Mouse (Mus musculus) activated CD4-positive, CD25-positive, alpha-beta regulatory T cell, adult 4 months (primary cell): ENCODE measurements around the gene Gabrq. TPM values are rescaled to one million over a fixed set of nuclear protein-coding genes. Genes with fewer than 3 reads are reported as not detected.

ENCODE experiments used
- ATAC-seq: one replicate; pipeline ENCODE4 v1.8.0; 2017
- polyA plus RNA-seq, 2 experiments: library from polyadenylated mRNA; unstranded; fragments of 100-300 nt; shearing (Covaris generic); gene quantifications; one replicate each; pipeline ENCODE4 v1.2.1; 2017

The Gabrq gene
- not detected for polyA plus RNA-seq

- no peak for ATAC-seq
These were observed at the start of gene Gabrq for GRCm38 (mm10) chrX:72824776-72825588. Gene Gabrq, plus strand, starts transcription at chrX:72825178.

DNA sequence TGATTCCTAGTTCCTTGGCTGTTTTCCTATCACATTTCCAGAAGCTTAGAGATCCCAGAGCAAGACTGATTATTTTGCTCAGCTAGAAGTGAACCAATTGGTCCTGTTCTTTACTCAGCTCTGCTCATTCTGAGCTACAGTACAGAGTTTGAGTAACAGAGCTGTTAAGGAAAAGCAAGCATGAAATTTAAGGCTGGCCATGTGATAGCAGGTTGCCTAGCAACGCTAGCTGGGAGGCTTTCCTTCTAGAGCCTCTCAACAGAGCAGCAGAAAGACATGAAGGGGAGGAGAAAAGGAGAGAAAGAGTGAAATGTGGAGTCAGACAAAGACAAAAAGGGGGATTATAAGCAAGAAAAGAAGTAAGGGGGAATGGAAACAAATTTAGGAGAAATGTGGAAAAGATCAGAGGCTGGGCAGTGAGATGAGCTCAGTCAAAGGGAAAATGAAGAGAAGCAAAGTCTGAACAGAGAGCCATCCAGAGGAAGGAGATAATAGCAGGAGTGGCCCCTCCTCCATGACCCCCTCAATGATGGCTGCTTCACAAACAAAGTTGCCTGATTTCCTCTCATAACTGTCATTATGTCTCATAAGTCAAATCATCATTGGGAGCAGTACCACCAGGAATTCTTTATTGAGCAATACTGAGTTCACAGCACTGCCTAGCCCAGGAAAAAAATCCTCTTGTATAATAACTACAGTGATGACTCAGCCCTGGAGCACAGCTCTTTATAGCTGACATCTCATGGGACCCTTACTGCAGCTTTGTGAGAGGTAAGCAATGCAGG lies 36.0 kb upstream of the Gabrq start:
- ATAC-seq = no peak

DNA sequence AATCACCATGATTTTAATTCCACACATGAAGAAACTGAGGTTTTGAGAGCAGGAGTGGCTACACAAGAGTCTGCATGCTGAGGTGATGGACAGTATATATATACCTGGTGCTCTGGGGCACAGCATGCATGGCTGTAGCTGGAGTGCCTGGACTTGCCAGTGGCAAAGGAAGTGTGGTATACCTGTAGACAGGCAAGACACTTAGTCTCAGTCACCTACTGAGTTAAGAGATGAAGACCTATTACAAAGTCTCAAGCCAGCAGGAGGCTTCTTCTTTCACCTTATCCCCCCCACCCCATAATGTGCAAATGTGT lies 35.5 kb upstream of the Gabrq start:
- ATAC-seq = no peak

GRCm38 (mm10) chrX:72819594-72819993 lies 5.4 kb upstream of the Gabrq start:
- no peak for ATAC-seq

DNA sequence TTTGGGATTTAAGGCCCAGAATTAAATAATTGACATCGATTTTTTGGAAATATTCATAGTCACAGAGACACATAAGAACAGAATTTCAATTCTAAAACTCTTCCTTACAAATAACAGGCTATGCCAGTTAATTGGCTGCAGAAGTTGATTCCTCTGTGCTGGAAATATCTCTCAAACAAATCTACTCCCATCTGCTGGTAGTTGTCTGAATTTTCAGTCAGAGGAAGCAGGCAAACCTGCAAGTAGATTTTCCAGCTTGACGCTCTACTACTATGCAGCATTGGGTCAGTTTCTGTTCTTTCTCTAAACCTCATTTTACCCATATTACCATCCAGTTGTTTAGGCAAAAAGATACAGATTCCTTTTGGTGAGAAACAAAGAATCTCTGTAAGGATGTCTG lies 1.7 kb upstream of the Gabrq start:
- no peak for ATAC-seq

GRCm38 (mm10) chrX:72825589-72825905 lies 569 bp downstream of the Gabrq start:
- ATAC-seq = no peak

Other genes with a start within 250 kb of the Gabrq start
- gene Gabra3, start 168.3 kb upstream of the Gabrq start, polyA plus RNA-seq = not detected
- gene Cetn2, start 93.2 kb downstream of the Gabrq start, polyA plus RNA-seq = 100 to 1,000 TPM; 159 to 160 TPM
- gene Nsdhl, start 93.4 kb downstream of the Gabrq start, polyA plus RNA-seq = 10 to 100 TPM; 27.5 to 29.3 TPM
- not detected for gene Zfp185, start 162.2 kb downstream of the Gabrq start, polyA plus RNA-seq
- not detected for gene Pnma5, start 211.9 kb downstream of the Gabrq start, polyA plus RNA-seq
- gene Pnma3, start 239.6 kb downstream of the Gabrq start, polyA plus RNA-seq = not detected